Comparison of ENCODE assay signal across 8 mouse cellular contexts in the genomic region with DNA sequence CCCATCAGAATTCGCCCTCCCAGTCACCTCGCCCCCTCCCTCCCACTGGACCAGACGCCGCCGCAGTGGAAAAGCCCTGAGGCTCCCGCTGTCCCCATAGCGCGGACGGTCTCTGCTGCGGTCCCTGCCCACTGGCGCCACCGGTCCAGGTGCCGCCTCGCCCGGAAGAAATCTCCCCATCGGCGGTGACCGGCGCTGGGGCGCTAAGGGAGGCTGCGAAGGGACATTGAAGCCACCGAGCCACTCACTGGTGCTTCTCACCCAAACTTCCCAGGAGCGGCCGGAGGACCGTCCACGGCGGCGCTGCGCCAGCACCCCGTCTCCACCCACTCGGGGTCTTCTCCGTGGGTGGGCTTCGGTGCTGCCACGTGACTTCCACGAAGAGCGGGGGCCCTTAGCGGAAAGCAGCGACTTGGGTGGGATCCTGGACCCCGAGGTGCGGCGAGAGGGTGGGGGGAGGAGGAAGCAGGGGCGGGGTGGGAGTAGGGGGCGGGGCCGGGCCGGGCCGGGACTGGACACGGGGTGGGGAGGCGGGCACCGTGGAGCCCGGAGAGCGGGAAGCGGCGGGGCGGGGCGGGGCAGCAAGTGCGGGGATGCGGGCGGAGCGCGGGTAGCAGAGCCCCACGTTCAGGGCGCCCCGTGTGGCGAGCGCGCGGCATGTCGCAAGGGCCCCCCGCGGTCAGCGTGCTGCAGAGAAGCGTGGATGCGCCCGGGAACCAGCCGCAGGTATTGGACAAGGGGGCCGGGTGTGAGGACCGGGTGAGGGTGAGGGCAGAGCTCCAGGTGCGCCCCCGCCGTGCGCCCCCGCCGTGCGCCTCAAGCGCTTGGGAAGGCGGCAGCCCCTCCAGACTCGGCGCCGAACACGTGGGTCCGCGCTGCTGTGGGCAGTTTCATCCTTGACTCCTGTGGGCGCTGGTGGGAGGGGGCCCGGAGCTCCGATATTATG. TPM values are rescaled to one million over a fixed set of nuclear protein-coding genes. Genes with fewer than 3 reads are reported as not detected.
DNase-seq lines count a peak whose midpoint lies in the region; ATAC-seq and TF ChIP-seq lines count a peak whose summit lies in the region.

Gene Batf3, plus strand, starts transcription at position 46 of the 946 bp plus-strand sequence.

- H3K27me3 ChIP-seq in intestine, postnatal 0 days (replicated peaks; ENCODE audit: control insufficient read depth, insufficient read depth, low read length) = peaks cover 14% of the 10 kb centered on the region
- no peaks in the 10 kb centered on the region for H3K27me3 ChIP-seq in neural tube, embryonic 14.5 days (ENCODE audit: control insufficient read depth, insufficient read depth, low read length)

- H3K36me3 ChIP-seq in intestine, postnatal 0 days (ENCODE audit: control insufficient read depth, insufficient read depth) = no peaks in the 10 kb centered on the region
- no peaks in the 10 kb centered on the region for H3K36me3 ChIP-seq in neural tube, embryonic 14.5 days (ENCODE audit: control insufficient read depth, insufficient read depth, low read length)

- no peaks in the 10 kb centered on the region for H3K9me3 ChIP-seq in intestine, postnatal 0 days (ENCODE audit: control insufficient read depth)
- H3K9me3 ChIP-seq in neural tube, embryonic 14.5 days (ENCODE audit: control insufficient read depth, low read length) = no peaks in the 10 kb centered on the region; the same call in 1 of the 2 replicates

- H3K4me3 ChIP-seq in brown adipose tissue, adult 24 weeks (ENCODE audit: insufficient read depth, low read depth, low read length) = peak within 1 kb of the TSS; percentile 67
- peak within 1 kb of the TSS; percentile 51 for H3K4me3 ChIP-seq in intestine, postnatal 0 days (ENCODE audit: low read depth, low read length)
- peak within 1 kb of the TSS; percentile 64 for H3K4me3 ChIP-seq in lung, adult 2 months (replicated peaks; ENCODE audit: extremely low read depth, low read depth, low read length)
- H3K4me3 ChIP-seq in neural tube, embryonic 14.5 days (ENCODE audit: low read depth, low read length) = peak within 1 kb of the TSS; percentile 53

- peak; percentile 94 for DNase-seq in heart, adult 11 months
- DNase-seq in heart, adult 8-10 months (ENCODE audit: low spot score) = no peak
- peak; percentile 22 for DNase-seq in gastrocnemius, postnatal 25 days
- DNase-seq in lung, adult 2 months = peak; percentile 30
- DNase-seq in T-cell, adult 2 months (ENCODE audit: low spot score) = no peak

- H3K27ac ChIP-seq in brown adipose tissue, adult 24 weeks (replicated peaks; ENCODE audit: low read depth, low read length) = peak within 1 kb of the TSS; percentile 16; the same call in 1 of the 2 replicates
- 0 out of 2 replicates have a peak within 1 kb of the TSS, but pooled peaks have one; percentile 7 for H3K27ac ChIP-seq in intestine, postnatal 0 days (ENCODE audit: low read depth, low read length)
- H3K27ac ChIP-seq in neural tube, embryonic 14.5 days (ENCODE audit: low read depth, low read length) = no peak within 1 kb of the TSS

- no peak for TF ChIP-seq POLR2A in lung, adult 2 months (IDR thresholded peaks at IDR 0.05; ENCODE audit: borderline replicate concordance, extremely low read depth, low read depth, low read length)

- peak within 1 kb of the TSS; percentile 92 for H3K4me2 ChIP-seq in intestine, postnatal 0 days (replicated peaks; ENCODE audit: low read depth)
- peak within 1 kb of the TSS; percentile 100 for H3K4me2 ChIP-seq in neural tube, embryonic 14.5 days (ENCODE audit: low read depth, low read length)

- H3K4me1 ChIP-seq in brown adipose tissue, adult 24 weeks (ENCODE audit: control insufficient read depth, insufficient read depth, insufficient read length, low read length) = no peaks in the 10 kb centered on the region; the same call in 1 of the 2 replicates
- peaks cover 9% of the 10 kb centered on the region; the same call in 1 of the 2 replicates for H3K4me1 ChIP-seq in intestine, postnatal 0 days (replicated peaks; ENCODE audit: control insufficient read depth, insufficient read depth, low read length)
- H3K4me1 ChIP-seq in lung, adult 2 months (ENCODE audit: control insufficient read depth, insufficient read depth, low read length) = no peaks in the 10 kb centered on the region
- H3K4me1 ChIP-seq in neural tube, embryonic 14.5 days (ENCODE audit: control insufficient read depth, insufficient read depth, low read length) = no peaks in the 10 kb centered on the region

- H3K9ac ChIP-seq in intestine, postnatal 0 days (ENCODE audit: low read depth, low read length) = peak within 1 kb of the TSS; percentile 38
- H3K9ac ChIP-seq in neural tube, embryonic 14.5 days (replicated peaks; ENCODE audit: low read depth, low read length) = peak within 1 kb of the TSS; percentile 51

- ATAC-seq in intestine, postnatal 0 days = peak; percentile 53
- ATAC-seq in neural tube, embryonic 14.5 days (ENCODE audit: low read depth) = peak; percentile 76

- WGBS in intestine, postnatal 0 days = under 1% methylated on average over 86 of the region's 95 CpGs
- under 1% methylated on average over 93 of the region's 95 CpGs for WGBS in lung, adult 2 months
- under 1% methylated on average over 73 of the region's 95 CpGs for WGBS in neural tube, embryonic 14.5 days

- TF ChIP-seq CTCF in intestine, postnatal 0 days (IDR thresholded peaks at IDR 0.05; ENCODE audit: low read depth) = peak; percentile 65
- TF ChIP-seq CTCF in lung, adult 2 months (IDR thresholded peaks at IDR 0.05; ENCODE audit: insufficient read depth, low read length) = no peak

RNA-seq across cellular contexts. Expression of gene Batf3, which starts in this region (rescaled TPM):
- total RNA-seq in heart, adult 8-10 months (2022) = under 1 TPM in 3 of 4 experiments, not detected in 1; 0.49 to 0.75 (median 0.69) TPM
- polyA plus RNA-seq in brown adipose tissue, adult 24 weeks (2012; ENCODE audit: insufficient read depth, insufficient read length, missing spikeins) = 1.3 and 1.4 TPM in 2 replicates
- under 1 TPM in 1 of 2 experiments, not detected in 1; 0.43 TPM for total RNA-seq in gastrocnemius, postnatal 25 days (2021)
- 6.9 and 7.3 TPM in 2 replicates for polyA plus RNA-seq in intestine, postnatal 0 days (2015; fragmentation: Nextera tagmentation; extraction: Ambion mirVana)
- polyA plus RNA-seq in lung, adult 2 months (2012; rRNA removed) = 5.1 and 6.1 TPM in 2 replicates
- 2.1 and 2.2 TPM in 2 replicates for polyA plus RNA-seq in neural tube, embryonic 14.5 days (2014; fragmentation: Nextera tagmentation; extraction: Ambion mirVana)

Comparison
In these comparisons a context has a peak if more than half of its experiments do, and no peak if none do; other contexts are left out.
1. DNase-seq: peak in heart, adult 11 months (single experiment) and lung, adult 2 months (single experiment); none in heart, adult 8-10 months (single experiment) and T-cell, adult 2 months (single experiment).
2. Peak in DNase-seq in gastrocnemius, postnatal 25 days; RNA of the gene not detected or under 1 TPM.
3. Peak in every context shown above with its lines, with median percentiles within 50 percentile points of each other: H3K4me3 ChIP-seq.